In genomic region chr13:117705573-117705972, GRCm38 (mm10) we compare ENCODE assay signal across 27 mouse cellular contexts.
"Had no signal": no experiment of that assay in that cellular context is flagged by ENCODE, and none has a peak within 500 bp of the region (broad histone marks: within the 10 kb centered on the region; RNA-seq: fewer than 3 reads in every experiment).

No protein-coding gene starts in this region.

- H3K27me3 ChIP-seq: limb, embryonic 15.5 days; liver, embryonic 12.5 days; liver, embryonic 13.5 days; liver, embryonic 15.5 days; lung, embryonic 15.5 days; megakaryocyte, embryonic 14.5 days; midbrain, embryonic 12.5 days; midbrain, embryonic 13.5 days; midbrain, embryonic 15.5 days had no signal

- H3K9ac ChIP-seq: limb, embryonic 15.5 days; liver, embryonic 12.5 days; liver, embryonic 13.5 days; liver, embryonic 14.5 days; liver, embryonic 15.5 days; liver, postnatal 0 days; lung, embryonic 14.5 days; lung, embryonic 15.5 days; midbrain, embryonic 12.5 days; midbrain, embryonic 13.5 days; midbrain, embryonic 15.5 days had no signal

- H3K4me1 ChIP-seq: limb, embryonic 15.5 days; liver, embryonic 12.5 days; liver, embryonic 13.5 days; liver, embryonic 15.5 days; megakaryocyte, embryonic 14.5 days; midbrain, embryonic 10.5 days; midbrain, embryonic 12.5 days; midbrain, embryonic 13.5 days; midbrain, embryonic 15.5 days had no signal

- H3K9me3 ChIP-seq: limb, embryonic 15.5 days; liver, embryonic 12.5 days; liver, embryonic 13.5 days; liver, embryonic 15.5 days; lung, embryonic 15.5 days; midbrain, embryonic 10.5 days; midbrain, embryonic 12.5 days; midbrain, embryonic 13.5 days; midbrain, embryonic 15.5 days had no signal

- ATAC-seq: liver, embryonic 12.5 days; liver, postnatal 0 days; lung, postnatal 0 days; midbrain, embryonic 13.5 days; midbrain, embryonic 15.5 days had no signal

- H3K4me3 ChIP-seq: left cerebral cortex, adult 2 months; limb, embryonic 15.5 days; liver, embryonic 12.5 days; liver, embryonic 13.5 days; liver, embryonic 15.5 days; lung, embryonic 15.5 days; megakaryocyte, embryonic 14.5 days; midbrain, embryonic 10.5 days; midbrain, embryonic 12.5 days; midbrain, embryonic 13.5 days; midbrain, embryonic 15.5 days; myocyte had no signal

- H3K4me2 ChIP-seq: limb, embryonic 15.5 days; liver, embryonic 11.5 days; liver, embryonic 12.5 days; liver, embryonic 13.5 days; liver, embryonic 15.5 days; lung, embryonic 14.5 days; lung, embryonic 15.5 days; midbrain, embryonic 11.5 days; midbrain, embryonic 12.5 days; midbrain, embryonic 13.5 days; midbrain, embryonic 15.5 days had no signal

- H3K27ac ChIP-seq: left cerebral cortex, adult 2 months; limb, embryonic 15.5 days; liver, embryonic 12.5 days; liver, embryonic 13.5 days; liver, embryonic 14.5 days; liver, embryonic 15.5 days; lung, embryonic 15.5 days; macrophage; midbrain, embryonic 10.5 days; midbrain, embryonic 12.5 days; midbrain, embryonic 13.5 days; midbrain, embryonic 15.5 days had no signal

- DNase-seq: layer of hippocampus, postnatal 36 days; liver; liver, embryonic 13.5 days; liver, postnatal 0 days; lung, adult 18-20 months; lung, adult 2 months; lung, postnatal 10 days; lung, postnatal 14 days; lung, postnatal 36 days; lung, postnatal 4 days had no signal

- H3K36me3 ChIP-seq: limb, embryonic 15.5 days; liver, embryonic 12.5 days; liver, embryonic 13.5 days; liver, embryonic 15.5 days; lung, embryonic 15.5 days; midbrain, embryonic 10.5 days; midbrain, embryonic 12.5 days; midbrain, embryonic 13.5 days; midbrain, embryonic 15.5 days had no signal
